In the genomic region with DNA sequence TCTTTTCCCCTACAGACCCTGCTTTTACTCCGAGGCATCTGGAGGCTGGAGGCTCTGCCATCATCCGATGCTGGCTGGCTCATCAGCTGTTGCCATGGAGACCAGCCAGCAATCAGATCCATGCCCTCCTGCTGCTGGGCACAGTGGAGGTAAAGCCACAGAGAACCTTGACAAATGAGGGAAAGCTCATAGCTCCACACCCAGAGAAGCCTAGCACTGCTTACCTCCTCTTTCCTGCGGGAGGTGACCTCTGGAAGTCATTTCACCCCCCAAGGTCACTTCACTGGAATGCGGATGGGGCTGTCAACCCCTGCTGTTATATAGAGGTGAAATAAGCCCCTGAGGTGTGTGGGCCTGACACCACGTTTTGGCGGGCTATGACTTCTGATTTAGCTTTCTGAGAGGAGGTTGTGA, we compare ENCODE assay signal across 8 mouse cellular contexts. TPM values are rescaled to one million over a fixed set of nuclear protein-coding genes. Genes with fewer than 3 reads are reported as not detected.
DNase-seq lines count a peak whose midpoint lies in the region; ATAC-seq lines count a peak whose summit lies in the region.

No protein-coding gene starts in this region.

- no peak overlapping the region; the same call in 1 of the 2 replicates for H3K4me3 ChIP-seq in heart, embryonic 12.5 days
- H3K4me3 ChIP-seq in embryonic facial prominence, embryonic 11.5 days (ENCODE audit: low read depth, low read length), result no peak overlapping the region

- peak overlapping the region; percentile 72 for H3K4me2 ChIP-seq in heart, embryonic 12.5 days
- H3K4me2 ChIP-seq in embryonic facial prominence, embryonic 11.5 days (ENCODE audit: low read depth, low read length), result no peak overlapping the region

- H3K27me3 ChIP-seq in heart, embryonic 12.5 days (replicated peaks), result peaks cover 73% of the 10 kb centered on the region
- peaks cover 5% of the 10 kb centered on the region; the same call in 1 of the 2 replicates for H3K27me3 ChIP-seq in embryonic facial prominence, embryonic 11.5 days (ENCODE audit: control insufficient read depth, insufficient read depth, low read length)

- no peak for ATAC-seq in heart, embryonic 12.5 days (ENCODE audit: insufficient number of reproducible peaks, low FRiP score)
- 0 out of 2 replicates have a peak, but pooled peaks have one; percentile 8 for ATAC-seq in embryonic facial prominence, embryonic 11.5 days (replicated peaks; ENCODE audit: insufficient number of reproducible peaks, low FRiP score, low TSS enrichment, low read depth)

- DNase-seq in heart, adult 8-10 months (ENCODE audit: low spot score), result no peak
- peak; percentile 44 for DNase-seq in Muller cell, postnatal 12 days (ENCODE audit: inconsistent ontology term)
- peak; percentile 66 for DNase-seq in embryonic facial prominence, embryonic 11.5 days (ENCODE audit: low spot score)
- DNase-seq in left cerebral cortex, postnatal 4 days, result peak; percentile 79
- DNase-seq in right cerebral cortex, postnatal 14 days, result peak; percentile 48
- no peak for DNase-seq in liver
- no peak for DNase-seq in lung, postnatal 4 days

- 6% methylated on average over 6 of the region's 6 CpGs for WGBS in heart, embryonic 12.5 days
- 0% methylated on average over 6 of the region's 6 CpGs for WGBS in embryonic facial prominence, embryonic 11.5 days

- H3K9me3 ChIP-seq in heart, embryonic 12.5 days (replicated peaks), result no peaks in the 10 kb centered on the region
- no peaks in the 10 kb centered on the region for H3K9me3 ChIP-seq in embryonic facial prominence, embryonic 11.5 days (replicated peaks; ENCODE audit: control insufficient read depth, low read length)

- H3K27ac ChIP-seq in heart, embryonic 12.5 days (ENCODE audit: poor library complexity, severe bottlenecking), result no peak overlapping the region
- no peak overlapping the region for H3K27ac ChIP-seq in embryonic facial prominence, embryonic 11.5 days (replicated peaks; ENCODE audit: low read depth, low read length)

- peaks cover 21% of the 10 kb centered on the region for H3K4me1 ChIP-seq in heart, embryonic 12.5 days (replicated peaks)
- peaks cover 4% of the 10 kb centered on the region for H3K4me1 ChIP-seq in embryonic facial prominence, embryonic 11.5 days (ENCODE audit: control insufficient read depth, insufficient read depth, low read length)

- no peak overlapping the region for H3K9ac ChIP-seq in heart, embryonic 12.5 days
- no peak overlapping the region for H3K9ac ChIP-seq in embryonic facial prominence, embryonic 11.5 days (replicated peaks; ENCODE audit: low read length)

- intact Hi-C loops in left cerebral cortex, postnatal 4 days (cut with DNase I), result no loop called here

- no peaks in the 10 kb centered on the region for H3K36me3 ChIP-seq in heart, embryonic 12.5 days
- no peaks in the 10 kb centered on the region for H3K36me3 ChIP-seq in embryonic facial prominence, embryonic 11.5 days (replicated peaks; ENCODE audit: control insufficient read depth, insufficient read depth, low read depth, low read length)

RNA-seq across cellular contexts. Expression of gene Tnrc6c, which starts 55.9 kb away (rescaled TPM):
- 7.6 and 8.2 TPM in 2 replicates for polyA plus RNA-seq in heart, embryonic 12.5 days (2016; fragmentation: Nextera tagmentation; extraction: Ambion mirVana)
- total RNA-seq in heart, adult 8-10 months (2022), result 10 to 100 TPM; 27.0 to 32.1 (median 29.7) TPM
- polyA plus RNA-seq in embryonic facial prominence, embryonic 11.5 days (2014; fragmentation: Nextera tagmentation; extraction: Ambion mirVana), result 15.4 and 16.7 TPM in 2 replicates
- 10 to 100 TPM; 89.8 to 90.7 TPM for total RNA-seq in left cerebral cortex, postnatal 4 days (2021)

Comparison
In these comparisons a context has a peak if more than half of its experiments do, and no peak if none do; other contexts are left out.
1. DNase-seq: peak in Muller cell, postnatal 12 days (single experiment), embryonic facial prominence, embryonic 11.5 days (single experiment), left cerebral cortex, postnatal 4 days (single experiment) and right cerebral cortex, postnatal 14 days (single experiment); none in heart, adult 8-10 months (single experiment), liver (single experiment) and lung, postnatal 4 days (0 of 2).